Mouse (Mus musculus) stomach, postnatal 0 days (tissue): ENCODE data around the gene Dpm1.
A peak's percentile ranks its signal among the peaks of the same experiment; 100 is the strongest.

Experiments used
- CTCF ChIP-seq: IDR thresholded peaks from 2 replicates; pipeline ENCODE4 v1.5.1; 2016; ENCODE audit warnings: antibody characterized with exemption, low read depth, mild to moderate bottlenecking, moderate library complexity
- EP300 ChIP-seq: optimal IDR thresholded peaks from 2 replicates; pipeline ENCODE3; 2016; ENCODE audit warnings: antibody characterized with exemption

- TF ChIP-seq EP300 (no peak), CTCF (peak; percentile 89)
Measured at GRCm38 (mm10) chr2:168274374-168274935, 44.1 kb upstream of the Dpm1 start.
